Mouse (Mus musculus) heart, embryonic 14.5 days (tissue): ENCODE measurements at regions not wholly inside any gene's neighbourhood (a gene's known extent, or its start where the extent isn't known, plus 50 kb on each side); places are given as distances from the start of the nearest gene placed in this dataset.
A peak's percentile ranks its signal among the peaks of the same experiment; 100 is the strongest.

Experiments used
- ATAC-seq: fragments of 200-750 bp; cut with Nextera tagmentation; 2 replicates; pipeline ENCODE4 v1.8.0; 2017; ENCODE audit warnings: low read depth, moderate TSS enrichment; ENCODE audit not compliant: insufficient number of reproducible peaks, insufficient read depth, low FRiP score
- H3K27ac ChIP-seq, 2 experiments: fragments of 200-500 bp in 1 of 2; fragments of 300-500 bp in 1 of 2; sonication (generic) in 1 of 2; replicated peaks in 1 of 2; 2 replicates each; pipeline ENCODE4 v1.5.1; 2012 to 2014; ENCODE audit warnings: low read depth in 2 of 2, low read length in 2 of 2, control low read depth in 1 of 2, mild to moderate bottlenecking in 1 of 2, mixed read lengths in 1 of 2; ENCODE audit not compliant: control insufficient read depth in 1 of 2, insufficient read depth in 1 of 2
- H3K27me3 ChIP-seq: fragments of 300-500 bp; sonication (generic); 2 replicates; pipeline ENCODE4 v1.6.1; 2014; ENCODE audit warnings: mild to moderate bottlenecking, low read length, control low read depth; ENCODE audit not compliant: control insufficient read depth, insufficient read depth
- H3K36me3 ChIP-seq: fragments of 300-500 bp; sonication (generic); 2 replicates; pipeline ENCODE4 v1.6.1; 2014; ENCODE audit warnings: mild to moderate bottlenecking, control low read depth, low read length, mixed read lengths; ENCODE audit not compliant: control insufficient read depth, insufficient read depth
- H3K4me1 ChIP-seq, 2 experiments: fragments of 200-500 bp in 1 of 2; fragments of 300-500 bp in 1 of 2; sonication (generic) in 1 of 2; 2 replicates each; pipeline ENCODE4 v1.6.1; 2012 to 2014; ENCODE audit warnings: low read length in 2 of 2, control low read depth in 1 of 2, mixed read lengths in 1 of 2; ENCODE audit not compliant: control insufficient read depth in 2 of 2, insufficient read depth in 2 of 2
- H3K4me2 ChIP-seq: fragments of 300-500 bp; sonication (generic); 2 replicates; pipeline ENCODE4 v1.6.1; 2014; ENCODE audit warnings: mild to moderate bottlenecking, low read length
- H3K4me3 ChIP-seq, 2 experiments: fragments of 200-500 bp in 1 of 2; fragments of 300-500 bp in 1 of 2; sonication (generic) in 1 of 2; 2 replicates each; pipeline ENCODE4 v1.5.1; 2012 to 2014; ENCODE audit warnings: low read length in 2 of 2, mild to moderate bottlenecking in 2 of 2, control low read depth in 1 of 2, low read depth in 1 of 2, moderate library complexity in 1 of 2; ENCODE audit not compliant: control insufficient read depth in 1 of 2, insufficient read depth in 1 of 2
- H3K9ac ChIP-seq: fragments of 300-500 bp; sonication (generic); 2 replicates; pipeline ENCODE4 v1.6.1; 2014; ENCODE audit warnings: mild to moderate bottlenecking, low read length
- H3K9me3 ChIP-seq: fragments of 300-500 bp; sonication (generic); 2 replicates; pipeline ENCODE4 v1.6.1; 2016; ENCODE audit warnings: low read length, control low read depth; ENCODE audit not compliant: control insufficient read depth
- WGBS: fragments of 180-500 bp; shearing (Covaris S2); extraction: QIAGEN DNeasy Blood & Tissue Kit; methylation state at CpG from one replicate; pipeline ENCODE4 v1.1.7; 2014; 5-methylcytosine and 5-hydroxymethylcytosine counted together

GRCm38 (mm10) chr9:67117639-67118038, 68.4 kb upstream of the Tpm1 start:
- no peaks in the 10 kb centered on the region for H3K36me3 ChIP-seq
- no peak overlapping the region for H3K4me3 ChIP-seq
- H3K9ac ChIP-seq = no peak overlapping the region
- H3K4me1 ChIP-seq = peaks cover 19 to 20% of the 10 kb centered on the region in 2 experiments
- ATAC-seq = no peak
- no peaks in the 10 kb centered on the region for H3K27me3 ChIP-seq
- H3K27ac ChIP-seq = no peak overlapping the region
- H3K4me2 ChIP-seq = no peak overlapping the region
- H3K9me3 ChIP-seq = no peaks in the 10 kb centered on the region
- WGBS = 53% methylated on average over 5 of the region's 5 CpGs

- Histone ChIP-seq H3K27me3 (no peaks in the 10 kb centered on the region), H3K9me3 (no peaks in the 10 kb centered on the region), H3K36me3 (no peaks in the 10 kb centered on the region), H3K4me2 (no peak overlapping the region), H3K4me1 (peaks cover 19 to 20% of the 10 kb centered on the region in 2 experiments), H3K4me3 (no peak overlapping the region), H3K9ac (no peak overlapping the region; the same call in 1 of the 2 replicates), H3K27ac (peak overlapping the region; percentile 65 to 79)
- WGBS = 3% methylated on average over 2 of the region's 2 CpGs
- ATAC-seq = peak; percentile 75
Observed at GRCm38 (mm10) chr9:67115991-67116390, 66.8 kb upstream of the Tpm1 start.

GRCm38 (mm10) chr9:67114099-67114498, 64.9 kb upstream of the Tpm1 start:
- no peak for ATAC-seq
- WGBS = 51% methylated on average over 5 of the region's 5 CpGs
- H3K4me1 ChIP-seq = peaks cover 17 to 20% of the 10 kb centered on the region in 2 experiments
- H3K27me3 ChIP-seq = no peaks in the 10 kb centered on the region
- no peak overlapping the region for H3K27ac ChIP-seq
- H3K36me3 ChIP-seq = no peaks in the 10 kb centered on the region
- H3K9ac ChIP-seq = no peak overlapping the region
- no peak overlapping the region for H3K4me2 ChIP-seq
- no peak overlapping the region for H3K4me3 ChIP-seq
- no peaks in the 10 kb centered on the region for H3K9me3 ChIP-seq

- Histone ChIP-seq H3K4me1 (peaks cover 13 to 20% of the 10 kb centered on the region in 2 experiments), H3K4me2 (no peak overlapping the region), H3K9ac (no peak overlapping the region), H3K27ac (no peak overlapping the region), H3K4me3 (no peak overlapping the region), H3K9me3 (no peaks in the 10 kb centered on the region), H3K36me3 (no peaks in the 10 kb centered on the region), H3K27me3 (no peaks in the 10 kb centered on the region)
- ATAC-seq = no peak
- 87% methylated on average over 4 of the region's 4 CpGs for WGBS
Observed at GRCm38 (mm10) chr9:67111836-67112584, 62.8 kb upstream of the Tpm1 start.

GRCm38 (mm10) chr9:67107938-67108337, 58.7 kb upstream of the Tpm1 start:
- WGBS = 48% methylated on average over 3 of the region's 3 CpGs
- no peaks in the 10 kb centered on the region for H3K36me3 ChIP-seq
- H3K27ac ChIP-seq = no peak overlapping the region
- H3K4me1 ChIP-seq = peaks cover 16 to 25% of the 10 kb centered on the region in 2 experiments
- no peaks in the 10 kb centered on the region for H3K27me3 ChIP-seq
- H3K9me3 ChIP-seq = no peaks in the 10 kb centered on the region
- H3K9ac ChIP-seq = no peak overlapping the region
- H3K4me3 ChIP-seq = no peak overlapping the region
- no peak for ATAC-seq
- H3K4me2 ChIP-seq = no peak overlapping the region

GRCm38 (mm10) chr9:67105867-67106266, 56.7 kb upstream of the Tpm1 start:
- WGBS = 0% methylated on average over 9 of the region's 9 CpGs

GRCm38 (mm10) chr9:67105216-67105615, 56.0 kb upstream of the Tpm1 start:
- Histone ChIP-seq H3K4me1 (peaks cover 18 to 31% of the 10 kb centered on the region in 2 experiments), H3K27ac (peak overlapping the region; percentile 72 to 81; a peak in 3 of 4 replicates), H3K36me3 (no peaks in the 10 kb centered on the region), H3K9ac (no peak overlapping the region), H3K27me3 (no peaks in the 10 kb centered on the region), H3K4me2 (no peak overlapping the region), H3K9me3 (no peaks in the 10 kb centered on the region), H3K4me3 (no peak overlapping the region)
- no peak for ATAC-seq
- WGBS = 68% methylated on average over 2 of the region's 2 CpGs

More at GRCm38 (mm10) chr9:67105867-67106266, 56.7 kb upstream of the Tpm1 start:
- no peak overlapping the region for H3K4me3 ChIP-seq
- no peaks in the 10 kb centered on the region for H3K9me3 ChIP-seq
- peak overlapping the region; percentile 1; the same call in 1 of the 2 replicates for H3K4me2 ChIP-seq
- H3K4me1 ChIP-seq = peaks cover 18 to 31% of the 10 kb centered on the region in 2 experiments
- H3K27me3 ChIP-seq = no peaks in the 10 kb centered on the region
- ATAC-seq = peak; percentile 64
- no peaks in the 10 kb centered on the region for H3K36me3 ChIP-seq
- H3K27ac ChIP-seq = peak overlapping the region; percentile 72 to 81
- H3K9ac ChIP-seq = 0 out of 2 replicates have a peak overlapping the region, but pooled peaks have one; percentile 3
